Mouse (Mus musculus) thymus, postnatal 10 days (tissue): ENCODE data around the gene Ccdc190.

ENCODE experiments used
- DNase-seq, 2 experiments: peaks; one replicate each; pipeline ENCODE4 v3.0.0; 2021; ENCODE audit warnings: low spot score in 2 of 2

The Ccdc190 gene

GRCm38 (mm10) chr1:169928454-169928971 is at the start of gene Ccdc190:
Ccdc190 (plus strand) TSS chr1:169928648.
- DNase-seq, result no peak

- DNase-seq, result no peak
These were observed 49.4 kb upstream of the Ccdc190 start for GRCm38 (mm10) chr1:169879060-169879459.

GRCm38 (mm10) chr1:169880181-169880580 is 48.3 kb upstream of the Ccdc190 start:
- DNase-seq, result no peak

GRCm38 (mm10) chr1:169883081-169883565 is 45.3 kb upstream of the Ccdc190 start:
- DNase-seq, result no peak

- DNase-seq, result no peak
These were observed 39.2 kb upstream of the Ccdc190 start for GRCm38 (mm10) chr1:169889250-169889649.

GRCm38 (mm10) chr1:169893976-169894375 is 34.5 kb upstream of the Ccdc190 start:
- no peak for DNase-seq

GRCm38 (mm10) chr1:169895686-169896085 is 32.8 kb upstream of the Ccdc190 start:
- DNase-seq, result no peak

GRCm38 (mm10) chr1:169897916-169898315 is 30.5 kb upstream of the Ccdc190 start:
- DNase-seq, result no peak

GRCm38 (mm10) chr1:169898607-169899006 is 29.8 kb upstream of the Ccdc190 start:
- DNase-seq, result no peak

GRCm38 (mm10) chr1:169900771-169901336 is 27.6 kb upstream of the Ccdc190 start:
- DNase-seq, result no peak

GRCm38 (mm10) chr1:169909163-169909562 is 19.3 kb upstream of the Ccdc190 start:
- DNase-seq, result no peak

GRCm38 (mm10) chr1:169909659-169910058 is 18.8 kb upstream of the Ccdc190 start:
- no peak for DNase-seq

GRCm38 (mm10) chr1:169910751-169911150 is 17.7 kb upstream of the Ccdc190 start:
- DNase-seq, result no peak

- no peak for DNase-seq
These were observed 16.9 kb upstream of the Ccdc190 start for GRCm38 (mm10) chr1:169911526-169911925.

- DNase-seq, result no peak
These were observed 11.8 kb upstream of the Ccdc190 start for GRCm38 (mm10) chr1:169916659-169917058.

GRCm38 (mm10) chr1:169917115-169917796 is 11.2 kb upstream of the Ccdc190 start:
- no peak for DNase-seq

GRCm38 (mm10) chr1:169917998-169918397 is 10.4 kb upstream of the Ccdc190 start:
- peak in 1 of 2 experiments; percentile 10 for DNase-seq

- peak; percentile 3 to 27 for DNase-seq
These were observed 9.2 kb upstream of the Ccdc190 start for GRCm38 (mm10) chr1:169919211-169919610.

- DNase-seq, result peak in 1 of 2 experiments; percentile 8
These were observed 6.7 kb upstream of the Ccdc190 start for GRCm38 (mm10) chr1:169921710-169922211.

- DNase-seq, result no peak
These were observed 3.9 kb upstream of the Ccdc190 start for GRCm38 (mm10) chr1:169924567-169924966.

GRCm38 (mm10) chr1:169927753-169928369 is 587 bp upstream of the Ccdc190 start:
- DNase-seq, result no peak

GRCm38 (mm10) chr1:169931698-169932097 is 3.2 kb downstream of the Ccdc190 start:
- no peak for DNase-seq
